Mouse (Mus musculus) megakaryocyte-erythroid progenitor cell, adult 5-6 weeks (primary cell): ENCODE data around the gene Dlg4. TPM values are rescaled to one million over a fixed set of nuclear protein-coding genes. Genes with fewer than 3 reads are reported as not detected.
"Not testable (repeated sequence)": the region's sequence is repeated elsewhere in the genome, so short reads cannot be mapped to it uniquely, and the experiment has no call there.

ENCODE experiments used
- ATAC-seq: replicated peaks from 2 replicates; pipeline ENCODE4 v1.8.0; 2016; ENCODE audit warnings: mild to moderate bottlenecking, inconsistent platforms; ENCODE audit not compliant: severe bottlenecking, poor library complexity, low FRiP score, low TSS enrichment
- total RNA-seq, 2 experiments: library from RNA; stranded (forward) in 1 of 2; stranded (reverse) in 1 of 2; fragments of 200-1000, 215-1000 nt in 1 of 2; fragments of >200 nt in 1 of 2; fragmentation: Nextera tagmentation in 1 of 2; gene quantifications; 2 replicates each; pipeline ENCODE4 v1.2.3; 2014 to 2017

The Dlg4 gene
- total RNA-seq, 2 experiments from 2014 or later = 0.23 to 3.0 TPM

DNA sequence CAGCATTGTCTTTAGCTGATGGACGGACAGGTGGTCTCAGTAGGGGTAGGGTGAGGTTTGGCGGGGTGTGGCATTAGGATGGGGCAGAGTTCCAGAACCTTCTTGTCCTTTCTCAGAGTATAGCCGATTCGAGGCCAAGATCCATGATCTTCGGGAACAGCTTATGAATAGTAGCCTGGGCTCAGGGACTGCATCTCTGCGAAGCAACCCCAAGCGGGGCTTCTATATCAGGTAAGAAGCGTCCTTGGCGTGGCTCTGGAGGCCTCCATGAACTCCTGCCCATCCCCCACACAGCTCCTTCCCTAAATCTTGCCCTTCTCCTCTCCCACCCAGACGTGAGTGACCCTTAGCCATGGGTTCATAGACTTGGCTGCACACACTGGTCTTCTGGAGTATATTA is 22.9 kb downstream of the Dlg4 start:
- ATAC-seq = no peak

DNA sequence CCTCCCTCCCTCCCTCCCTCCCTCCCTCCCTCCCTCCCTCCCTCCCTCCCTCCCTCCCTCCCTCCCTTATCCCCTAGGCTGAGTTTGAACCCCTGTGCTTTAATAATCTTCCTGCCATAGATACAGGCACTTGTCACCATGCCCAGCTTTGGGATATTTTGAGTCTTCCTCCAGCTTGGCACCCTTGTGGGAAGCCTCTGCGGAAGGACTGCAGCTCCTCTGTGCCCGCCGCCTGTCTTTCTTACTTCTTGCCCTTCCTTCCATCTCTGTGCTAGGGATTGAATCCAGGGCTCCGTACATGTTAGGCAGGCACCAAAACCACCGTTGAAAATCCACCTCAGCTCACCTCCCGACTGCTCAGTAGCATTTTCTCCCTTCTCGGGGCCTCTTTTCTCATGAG is 23.4 kb downstream of the Dlg4 start:
- ATAC-seq = no peak

DNA sequence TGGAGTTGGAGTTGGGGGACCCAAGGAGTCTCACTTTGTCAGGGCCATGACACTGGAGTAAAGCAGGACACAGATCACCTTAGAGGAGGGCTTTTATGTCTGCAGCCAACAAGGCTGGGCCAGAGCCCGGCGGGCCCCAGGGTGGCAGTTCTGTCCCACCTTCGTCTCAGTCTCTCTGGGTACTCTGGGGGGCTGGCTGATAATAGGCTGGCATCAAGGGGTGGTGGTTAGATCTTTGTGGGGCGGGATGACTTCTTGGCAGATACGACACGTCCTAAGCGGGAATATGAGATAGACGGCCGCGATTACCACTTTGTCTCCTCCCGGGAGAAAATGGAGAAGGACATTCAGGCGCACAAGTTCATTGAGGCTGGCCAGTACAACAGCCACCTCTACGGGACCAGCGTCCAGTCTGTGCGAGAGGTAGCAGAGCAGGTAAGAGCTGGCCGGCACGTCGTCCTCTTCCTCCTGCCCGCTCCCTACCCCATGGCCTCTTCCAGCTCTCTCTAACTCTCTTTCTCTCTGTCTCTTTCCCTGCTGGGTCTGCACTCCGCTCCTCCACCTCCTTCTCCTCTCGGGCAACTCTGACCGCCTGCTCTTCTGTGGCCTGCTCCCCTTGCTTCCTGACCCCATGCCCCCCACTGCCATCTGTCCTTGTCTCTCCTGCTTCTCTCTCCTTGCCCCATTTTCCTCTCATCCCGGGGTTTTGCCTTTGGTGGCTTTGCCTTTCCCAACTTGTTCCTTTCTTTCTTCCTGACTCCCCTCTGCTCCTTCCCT is 25.8 kb downstream of the Dlg4 start:
- no peak for ATAC-seq

DNA sequence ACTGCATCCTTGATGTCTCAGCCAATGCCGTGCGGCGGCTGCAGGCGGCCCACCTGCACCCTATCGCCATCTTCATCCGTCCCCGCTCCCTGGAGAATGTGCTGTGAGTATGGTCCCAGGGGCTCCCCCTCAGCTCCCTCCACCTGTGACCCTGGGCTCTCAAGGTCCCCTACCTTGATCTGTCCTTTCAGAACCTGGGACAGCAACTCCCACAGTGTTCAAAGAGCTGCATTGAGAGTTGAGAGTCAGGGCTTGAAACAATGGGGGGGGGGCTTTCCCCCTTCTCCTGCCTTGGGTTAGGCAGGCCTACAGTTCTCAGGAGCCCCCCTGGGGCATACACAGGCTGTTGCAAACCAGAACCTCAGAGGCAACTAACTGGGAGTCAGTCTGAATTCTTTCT is 26.9 kb downstream of the Dlg4 start:
- no peak for ATAC-seq

DNA sequence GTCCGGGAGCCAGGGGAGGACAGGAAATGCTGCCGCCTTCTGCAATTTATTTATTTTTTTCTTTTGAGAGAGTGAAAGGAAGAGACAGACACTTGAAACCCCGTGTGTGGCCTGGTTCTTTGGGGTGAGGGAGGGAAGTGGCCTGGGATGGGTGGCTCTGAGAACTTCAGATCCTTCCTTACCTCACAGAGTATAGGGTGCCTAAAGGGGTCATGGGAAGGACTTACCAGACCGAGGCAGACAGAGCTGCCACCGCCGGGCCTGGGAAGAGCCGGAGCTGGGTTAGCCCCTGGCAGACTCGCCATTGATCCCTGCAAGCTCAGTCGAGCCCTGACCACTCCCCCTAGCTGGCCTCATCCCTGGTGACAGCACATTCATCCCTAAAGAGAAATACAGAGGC is 28.7 kb downstream of the Dlg4 start:
- ATAC-seq = no peak

DNA sequence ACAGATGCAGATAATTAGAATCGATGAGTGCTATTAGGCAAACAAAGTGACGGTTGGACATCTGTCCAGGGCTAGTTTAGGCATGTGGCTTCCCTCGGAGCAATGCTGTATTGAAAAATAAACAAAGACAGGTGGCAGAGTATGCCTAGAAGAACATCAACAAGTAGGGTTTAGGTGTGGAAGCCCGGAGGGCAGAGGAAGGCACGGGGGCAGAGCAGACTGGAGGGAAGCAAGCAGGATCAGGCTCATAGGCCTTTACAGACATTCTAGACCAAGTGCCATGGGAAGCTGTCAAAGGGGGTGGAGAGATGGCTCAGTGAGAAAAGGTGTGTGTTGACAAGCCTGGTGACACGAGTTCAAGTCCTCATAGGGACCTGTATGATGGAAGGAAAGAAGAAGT is 32.6 kb downstream of the Dlg4 start:
- no peak for ATAC-seq

DNA sequence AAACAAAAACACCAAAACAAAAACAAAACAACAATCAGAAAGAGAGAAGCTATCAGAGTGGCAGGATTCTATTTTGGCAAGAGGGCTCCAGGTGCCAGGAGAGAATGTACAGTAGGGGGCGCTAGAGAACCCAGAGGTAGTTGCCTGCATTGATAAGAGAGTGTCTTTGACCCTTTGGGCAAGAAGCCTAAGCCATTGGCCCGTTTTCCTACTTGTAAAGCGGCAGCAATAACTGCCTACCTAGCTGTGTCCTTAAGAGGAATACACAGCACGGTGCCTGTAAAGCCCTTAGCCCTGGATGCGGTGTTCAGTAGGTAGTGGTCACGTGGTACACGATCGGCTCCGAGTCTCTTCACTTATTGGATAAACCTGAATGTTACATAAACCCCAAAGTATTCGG is 33.1 kb downstream of the Dlg4 start:
- no peak for ATAC-seq

DNA sequence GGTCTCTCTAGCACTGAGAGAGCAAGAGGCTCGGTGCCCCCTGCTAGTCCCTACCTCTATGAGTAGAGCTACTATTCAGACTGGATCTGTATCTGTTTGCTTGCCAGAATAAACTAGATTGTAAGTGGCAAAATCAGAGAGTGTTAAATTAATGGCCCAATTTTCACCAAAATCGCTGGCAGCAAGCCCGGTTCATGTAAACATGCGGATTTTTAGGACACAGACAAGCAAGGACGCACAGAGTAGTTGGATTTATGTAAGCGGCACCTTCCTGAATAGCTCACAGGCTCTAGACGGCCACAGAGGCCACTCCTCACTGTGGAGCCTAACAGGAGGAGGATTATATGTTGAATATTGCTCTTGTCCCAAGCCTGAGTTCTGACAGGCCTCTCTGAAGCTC is 36.4 kb downstream of the Dlg4 start:
- no peak for ATAC-seq

DNA sequence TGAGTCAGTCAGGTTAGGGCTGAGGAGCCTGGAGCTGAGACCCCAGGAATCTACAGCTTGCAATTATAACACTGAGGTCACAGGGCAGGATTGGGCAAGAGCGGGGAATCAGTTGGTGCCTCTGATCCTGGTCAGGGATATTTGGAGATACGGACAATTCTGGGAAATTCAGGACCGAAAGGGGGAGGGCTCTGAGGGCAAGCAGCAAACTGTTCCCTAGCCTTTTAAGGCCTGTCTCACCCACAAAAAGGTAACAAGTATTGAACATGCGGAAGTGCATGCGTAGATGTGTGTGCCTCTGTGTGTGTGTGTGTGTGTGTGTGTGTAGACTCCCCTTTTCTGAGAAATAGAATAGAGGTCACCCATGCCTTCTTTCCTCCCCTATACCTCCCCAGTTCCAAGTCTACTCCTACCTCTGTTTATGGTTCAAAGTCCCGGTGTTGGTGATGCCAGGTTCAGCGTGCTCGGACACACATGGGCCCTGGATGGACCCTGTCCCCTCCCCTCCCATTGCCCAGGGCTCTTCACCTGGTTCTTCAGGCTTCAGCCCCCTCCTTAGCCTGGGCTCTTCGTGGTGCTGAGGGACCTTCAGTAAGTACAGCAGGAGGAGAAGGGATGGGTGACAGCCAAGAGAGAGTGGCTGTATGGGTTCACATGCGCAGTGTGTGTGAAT is 37.3 kb downstream of the Dlg4 start, which contains the start of gene Asgr1:
Gene Asgr1 (plus strand): TSS at position 188 of the 673 bp plus-strand sequence.
- no peak for ATAC-seq

DNA sequence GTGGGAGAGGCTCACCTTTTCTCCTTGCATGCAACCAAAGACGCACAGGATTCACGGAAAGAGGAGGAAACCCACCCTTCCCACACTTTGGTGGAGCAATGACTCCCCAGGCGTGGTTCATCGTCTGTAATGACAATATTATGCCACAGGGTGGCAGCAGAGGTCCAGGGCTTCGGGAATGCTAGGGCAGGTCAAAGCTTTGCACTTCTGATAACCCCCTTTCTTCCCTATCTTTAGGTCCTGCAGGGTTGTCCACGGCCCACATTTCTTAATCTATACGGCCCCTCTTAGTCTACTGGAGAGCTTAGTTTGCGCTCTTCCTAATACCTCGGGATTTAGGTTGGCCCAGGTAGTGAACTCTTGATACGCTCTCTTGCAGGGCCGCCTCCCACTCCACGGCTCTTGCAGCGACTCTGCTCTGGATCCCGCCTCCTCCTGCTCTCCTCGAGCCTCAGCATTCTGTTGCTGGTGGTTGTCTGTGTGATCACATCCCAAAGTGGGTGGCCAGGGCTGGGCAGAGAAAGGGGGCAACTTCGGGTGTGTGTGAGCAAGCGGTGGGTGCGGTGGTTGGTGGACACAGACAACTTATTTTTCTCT is 39.0 kb downstream of the Dlg4 start:
- ATAC-seq = peak; percentile 69

DNA sequence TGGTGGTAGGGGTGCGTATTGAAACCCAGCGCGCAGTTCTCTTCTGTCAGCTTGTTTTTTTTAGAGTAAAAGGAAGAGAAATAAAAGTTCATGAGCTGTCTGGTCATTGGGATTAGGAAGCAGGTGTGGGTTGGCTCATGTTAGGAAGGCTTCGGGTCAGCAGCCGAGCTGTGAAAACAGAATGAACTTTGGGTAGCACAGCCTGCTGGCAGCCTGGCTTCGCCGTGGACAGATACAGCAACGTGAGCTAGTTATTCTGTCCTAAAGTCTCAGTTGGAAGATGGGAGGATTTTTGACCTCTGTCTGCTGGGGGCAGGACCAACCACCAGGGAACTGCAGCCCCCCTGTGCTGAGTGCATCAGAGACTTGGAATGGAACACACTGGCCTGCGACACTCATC is 41.1 kb downstream of the Dlg4 start:
- ATAC-seq = no peak

DNA sequence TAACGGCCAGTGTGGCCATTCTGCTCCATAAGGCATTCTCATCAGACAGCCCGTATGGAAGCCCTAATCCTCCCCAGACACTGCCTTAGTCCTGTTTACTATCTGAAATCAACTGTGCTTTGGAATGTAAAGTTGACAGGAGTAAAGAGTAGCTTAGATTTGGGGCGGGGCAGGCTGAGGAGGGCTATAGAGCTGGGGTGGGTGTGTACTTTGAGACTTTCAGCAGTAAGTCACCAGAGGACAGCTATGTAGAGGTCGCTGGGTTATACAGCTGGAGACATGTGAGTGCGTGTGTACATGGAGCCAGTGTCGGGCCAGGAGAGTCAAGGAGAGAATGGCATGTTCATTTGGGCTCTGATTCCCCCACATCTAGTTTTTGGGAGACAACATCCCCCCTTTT is 43.2 kb downstream of the Dlg4 start:
- ATAC-seq = no peak

DNA sequence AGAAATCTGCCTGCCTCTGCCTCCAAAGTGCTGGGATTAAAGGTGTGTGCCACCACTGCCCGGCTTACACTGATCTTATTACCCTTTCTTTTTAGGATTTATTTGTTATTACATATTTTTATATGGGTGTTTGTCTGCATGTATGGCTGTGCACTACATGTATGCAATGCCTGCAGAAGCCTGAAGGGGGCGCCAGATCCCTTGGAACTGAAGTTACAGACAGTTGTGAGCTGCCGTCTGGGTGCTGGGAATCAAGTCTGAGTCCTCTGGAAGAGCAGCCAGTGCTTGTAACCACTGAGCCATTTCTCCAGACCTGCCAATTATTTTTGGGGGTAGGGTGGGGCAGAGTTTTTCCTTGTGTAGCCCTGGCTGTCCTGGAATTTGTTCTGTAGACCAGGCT is 46.3 kb downstream of the Dlg4 start:
- ATAC-seq = no peak

DNA sequence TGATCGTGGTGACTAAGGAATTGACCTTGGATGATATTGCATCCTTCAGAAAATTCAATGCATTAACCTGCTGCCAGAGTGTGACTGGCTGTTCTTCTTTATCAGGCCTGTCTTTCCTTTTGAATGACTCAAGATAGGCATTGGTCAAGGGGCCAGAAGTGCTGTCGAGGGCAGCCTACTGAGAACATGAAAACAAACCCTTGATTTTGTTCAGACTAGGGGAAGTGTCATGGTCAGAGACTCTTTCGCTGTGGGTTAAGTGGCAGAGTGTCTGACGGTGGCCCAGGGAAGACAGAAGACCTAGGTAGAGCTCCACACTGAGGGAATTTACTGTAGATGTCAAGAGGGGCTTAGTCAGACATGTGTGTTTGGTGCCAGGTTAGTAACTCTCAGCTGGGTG is 50.0 kb downstream of the Dlg4 start:
- no peak for ATAC-seq

DNA sequence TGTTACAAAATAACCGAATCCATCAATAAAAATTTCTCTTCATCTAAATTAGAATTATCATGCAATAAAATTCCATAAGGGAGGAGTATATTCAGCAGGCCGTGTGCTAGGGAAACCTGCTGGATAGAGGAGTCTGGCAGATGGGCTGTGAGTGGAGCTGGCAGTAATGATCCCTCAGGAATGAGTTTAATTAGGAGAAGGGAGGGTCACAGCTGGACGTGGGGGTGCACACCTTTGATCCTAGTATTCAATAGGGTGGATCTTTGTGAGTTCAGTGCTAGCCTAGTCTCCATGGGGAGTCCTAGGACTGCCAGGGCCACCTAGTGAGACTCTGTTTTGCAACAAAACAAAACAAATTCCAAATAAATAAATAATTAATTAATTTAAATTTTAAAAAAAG is 51.5 kb downstream of the Dlg4 start:
- ATAC-seq = no peak

DNA sequence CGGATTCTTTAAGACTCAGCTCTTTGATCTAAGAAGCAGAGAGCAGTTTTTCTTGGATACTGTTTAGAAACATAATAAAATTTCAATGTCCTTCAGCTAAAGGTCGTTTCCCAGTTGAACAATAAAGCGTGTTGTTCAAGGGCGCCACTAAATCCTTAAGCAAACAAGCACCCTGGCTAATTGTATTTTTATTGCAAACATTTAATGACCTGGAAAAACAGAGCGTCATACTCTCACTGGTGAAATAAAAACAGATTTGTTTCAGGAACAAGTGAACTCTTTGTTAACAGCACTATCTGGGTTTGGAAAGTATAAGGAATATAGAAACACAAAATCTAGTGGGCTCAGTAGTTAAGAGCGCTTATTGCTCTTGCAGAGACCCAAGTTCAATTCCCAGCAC is 53.3 kb downstream of the Dlg4 start:
- ATAC-seq = no peak

DNA sequence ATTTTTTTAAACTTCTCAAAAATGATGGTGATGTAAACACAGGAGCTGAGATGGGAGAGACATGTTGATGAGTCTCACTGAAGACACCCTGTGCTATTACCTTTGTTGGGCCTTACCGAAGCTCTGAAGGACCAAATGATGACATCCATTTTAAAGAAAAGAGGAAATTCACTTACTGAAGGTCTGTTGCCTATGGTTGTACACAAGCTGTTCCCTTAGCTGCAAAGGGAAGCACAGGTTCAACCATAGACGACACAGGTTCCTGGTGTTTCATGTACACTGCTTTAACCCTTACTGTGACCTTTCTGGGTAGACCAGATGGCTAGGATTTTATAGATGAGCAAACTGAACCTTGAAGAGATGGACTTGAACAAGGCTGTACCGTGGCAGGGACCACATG is 53.9 kb downstream of the Dlg4 start:
- ATAC-seq = not testable (repeated sequence)

DNA sequence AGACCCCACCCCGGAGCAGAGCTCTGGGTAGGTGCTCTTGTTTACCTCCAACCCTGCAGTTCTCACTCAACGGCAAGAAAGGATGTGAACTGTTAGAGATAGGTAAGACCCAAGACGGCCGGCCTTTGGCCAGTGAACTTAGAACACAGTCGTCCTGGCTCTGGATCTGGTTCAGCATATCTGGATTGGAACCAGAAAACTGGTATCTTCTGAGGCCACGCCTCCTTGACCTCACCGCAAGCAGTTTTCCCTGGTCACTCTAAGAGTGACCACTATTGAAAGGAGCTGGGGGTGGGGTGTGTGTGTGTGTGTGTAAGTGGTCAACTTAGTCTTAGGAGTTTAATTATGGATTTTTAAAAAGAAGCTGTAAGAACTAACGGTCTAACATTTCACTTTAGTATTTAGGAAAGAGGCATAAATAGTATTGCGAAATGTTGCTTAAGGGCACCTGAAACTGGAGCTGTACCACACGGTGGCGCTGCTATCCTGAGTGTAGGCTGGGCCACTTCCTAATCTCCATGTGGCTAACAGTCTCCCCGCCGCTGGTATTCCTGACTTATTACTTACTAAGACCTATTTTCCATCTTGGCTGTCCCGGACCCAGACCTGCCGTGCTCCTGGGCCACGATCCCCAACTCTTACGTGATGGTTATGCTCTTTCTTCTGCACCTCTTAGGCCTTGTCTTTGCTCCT is 57.8 kb downstream of the Dlg4 start:
- peak; percentile 71 for ATAC-seq

DNA sequence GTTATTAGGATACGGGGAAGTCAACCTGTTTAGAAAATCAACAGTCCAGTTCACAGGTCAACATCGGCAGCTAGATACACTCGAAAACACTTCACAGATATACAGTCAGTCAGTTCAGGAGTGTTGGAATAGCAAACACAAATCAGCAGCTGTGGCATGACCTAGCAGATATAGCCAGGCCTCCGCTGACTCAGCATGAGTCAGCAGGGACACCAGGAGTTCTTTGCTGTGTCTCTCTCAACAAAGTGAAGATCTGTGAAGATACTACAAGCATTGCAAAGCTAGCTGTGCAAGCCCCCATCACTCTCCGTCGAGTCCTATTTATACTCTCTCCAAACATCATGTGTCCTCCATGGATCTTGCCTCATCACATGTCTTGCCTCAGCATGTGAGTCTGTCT is 58.8 kb downstream of the Dlg4 start:
- no peak for ATAC-seq

DNA sequence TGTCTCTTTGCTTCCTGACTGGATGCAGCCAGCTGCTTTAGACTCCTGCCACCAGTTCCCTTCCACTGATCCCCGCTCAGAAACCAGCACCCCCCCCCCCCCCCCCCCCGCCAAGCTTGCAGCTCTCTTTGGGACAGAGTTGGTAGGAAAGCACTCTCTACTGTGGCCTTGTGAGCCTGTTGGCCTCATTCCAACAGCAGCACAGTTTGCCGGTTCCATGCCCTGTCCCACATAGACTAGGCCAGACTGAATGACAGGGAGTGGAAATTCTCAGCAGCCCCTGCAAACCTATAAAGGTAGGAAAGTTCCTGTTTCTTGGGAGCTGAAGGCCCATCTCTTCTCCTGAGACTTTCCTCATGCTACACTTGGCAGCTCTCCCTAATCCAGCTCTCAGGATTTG is 60.7 kb downstream of the Dlg4 start:
- no peak for ATAC-seq
